Mouse (Mus musculus) midbrain, embryonic 14.5 days (tissue): Measurements from ENCODE around the gene Gm43638. TPM values are rescaled to one million over a fixed set of nuclear protein-coding genes. Genes with fewer than 3 reads are reported as not detected.
"Not testable (repeated sequence)": the region's sequence is repeated elsewhere in the genome, so short reads cannot be mapped to it uniquely, and the experiment has no call there.

Source experiments
- ATAC-seq: fragments of 200-750 bp; cut with Nextera tagmentation; 2 replicates; pipeline ENCODE4 v1.8.0; 2017; ENCODE audit warnings: moderate number of reproducible peaks, moderate library complexity; ENCODE audit not compliant: low FRiP score, low TSS enrichment
- DNase-seq: peaks from one replicate; pipeline ENCODE4 v3.0.0-alpha.2; 2015
- H3K27ac ChIP-seq: fragments of 300-500 bp; sonication (generic); replicated peaks from 2 replicates; pipeline ENCODE4 v1.5.1; 2014; ENCODE audit warnings: mild to moderate bottlenecking, low read depth, low read length, moderate library complexity
- H3K27me3 ChIP-seq: fragments of 300-500 bp; sonication (generic); 2 replicates; pipeline ENCODE4 v1.6.1; 2014; ENCODE audit warnings: low read length, control low read depth, mixed read lengths; ENCODE audit not compliant: control insufficient read depth, insufficient read depth
- H3K36me3 ChIP-seq: fragments of 300-500 bp; sonication (generic); 2 replicates; pipeline ENCODE4 v1.6.1; 2014; ENCODE audit warnings: low read length, control low read depth; ENCODE audit not compliant: control insufficient read depth, insufficient read depth
- H3K4me1 ChIP-seq: fragments of 300-500 bp; sonication (generic); 2 replicates; pipeline ENCODE4 v1.6.1; 2014; ENCODE audit warnings: mild to moderate bottlenecking, antibody characterized with exemption, low read length, control low read depth; ENCODE audit not compliant: control insufficient read depth, insufficient read depth
- H3K4me2 ChIP-seq: fragments of 300-500 bp; sonication (generic); 2 replicates; pipeline ENCODE4 v1.6.1; 2014; ENCODE audit warnings: mild to moderate bottlenecking, low read length, moderate library complexity
- H3K4me3 ChIP-seq: fragments of 300-500 bp; sonication (generic); replicated peaks from 2 replicates; pipeline ENCODE4 v1.5.1; 2014; ENCODE audit warnings: low read depth, low read length
- H3K9ac ChIP-seq: fragments of 300-500 bp; sonication (generic); replicated peaks from 2 replicates; pipeline ENCODE4 v1.6.1; 2014; ENCODE audit warnings: mild to moderate bottlenecking, low read length, moderate library complexity
- H3K9me3 ChIP-seq: fragments of 300-500 bp; sonication (generic); 2 replicates; pipeline ENCODE4 v1.6.1; 2016; ENCODE audit warnings: low read length, control low read depth, mixed read lengths; ENCODE audit not compliant: control insufficient read depth
- WGBS: fragments of 180-500 bp; shearing (Covaris S2); extraction: QIAGEN DNeasy Blood & Tissue Kit; methylation state at CpG from one replicate; pipeline ENCODE4 v1.1.7; 2014; 5-methylcytosine and 5-hydroxymethylcytosine counted together
- polyA plus RNA-seq: library from polyadenylated mRNA; unstranded; fragments of >200 nt; fragmentation: Nextera tagmentation; extraction: Ambion mirVana; gene quantifications from 2 replicates; pipeline ENCODE4 v1.2.1, GENCODE M21; 2014

Gm43638 gene
- polyA plus RNA-seq, result not detected in 2 replicates

- not testable (repeated sequence) for H3K9me3 ChIP-seq, H3K4me1 ChIP-seq, H3K27ac ChIP-seq, H3K36me3 ChIP-seq, H3K4me2 ChIP-seq, H3K9ac ChIP-seq, H3K4me3 ChIP-seq, DNase-seq, ATAC-seq, H3K27me3 ChIP-seq
- WGBS, result 94% methylated on average over 1 of the region's 1 CpGs
Measured at GRCm38 (mm10) chr5:87486706-87487105, at the start of gene Gm43638. Gene Gm43638, minus strand, starts transcription at chr5:87486806.

- DNase-seq (no peak), ATAC-seq (no peak)
- WGBS, result 29% methylated on average over 4 of the region's 4 CpGs
- H3K4me1 ChIP-seq, result no peaks in the 10 kb centered on the region
- H3K9me3 ChIP-seq, result no peaks in the 10 kb centered on the region
- no peak overlapping the region for H3K9ac ChIP-seq
- H3K27me3 ChIP-seq, result no peaks in the 10 kb centered on the region
- H3K4me2 ChIP-seq, result no peak overlapping the region
- H3K4me3 ChIP-seq, result no peak overlapping the region
- no peak overlapping the region for H3K27ac ChIP-seq
- no peaks in the 10 kb centered on the region for H3K36me3 ChIP-seq
Measured at GRCm38 (mm10) chr5:87535994-87536644, 49.5 kb upstream of the Gm43638 start.

GRCm38 (mm10) chr5:87532288-87532687, 45.7 kb upstream of the Gm43638 start:
- Histone ChIP-seq H3K4me2 (no peak overlapping the region), H3K36me3 (no peaks in the 10 kb centered on the region), H3K27ac (no peak overlapping the region), H3K9ac (no peak overlapping the region), H3K27me3 (no peaks in the 10 kb centered on the region), H3K4me3 (no peak overlapping the region), H3K4me1 (no peaks in the 10 kb centered on the region), H3K9me3 (no peaks in the 10 kb centered on the region)
- DNase-seq, result no peak
- no peak for ATAC-seq
- 80% methylated on average over 2 of the region's 2 CpGs for WGBS

- ATAC-seq, H3K9me3 ChIP-seq, H3K4me1 ChIP-seq, H3K27me3 ChIP-seq, H3K36me3 ChIP-seq, H3K4me3 ChIP-seq, H3K27ac ChIP-seq, DNase-seq, H3K9ac ChIP-seq, H3K4me2 ChIP-seq: not testable (repeated sequence)
- WGBS, result 95% methylated on average over 2 of the region's 2 CpGs
Measured at GRCm38 (mm10) chr5:87523561-87523960, 37.0 kb upstream of the Gm43638 start.

GRCm38 (mm10) chr5:87505776-87506458, 19.3 kb upstream of the Gm43638 start:
- Histone ChIP-seq H3K9ac (no peak overlapping the region), H3K36me3 (no peaks in the 10 kb centered on the region), H3K4me3 (no peak overlapping the region), H3K4me1 (no peaks in the 10 kb centered on the region), H3K27me3 (no peaks in the 10 kb centered on the region), H3K4me2 (no peak overlapping the region), H3K27ac (no peak overlapping the region), H3K9me3 (no peaks in the 10 kb centered on the region)
- DNase-seq (no peak), ATAC-seq (no peak)
- WGBS, result 53% methylated on average over 4 of the region's 4 CpGs

- Histone ChIP-seq H3K27me3 (no peaks in the 10 kb centered on the region), H3K27ac (no peak overlapping the region), H3K4me1 (no peaks in the 10 kb centered on the region), H3K9me3 (no peaks in the 10 kb centered on the region), H3K4me2 (no peak overlapping the region), H3K36me3 (no peaks in the 10 kb centered on the region), H3K9ac (no peak overlapping the region), H3K4me3 (no peak overlapping the region)
- ATAC-seq, result no peak
- no peak for DNase-seq
- 61% methylated on average over 1 of the region's 1 CpGs for WGBS
Measured at GRCm38 (mm10) chr5:87502687-87503086, 16.1 kb upstream of the Gm43638 start.

- DNase-seq, result no peak
- Histone ChIP-seq H3K9me3 (no peaks in the 10 kb centered on the region), H3K36me3 (no peaks in the 10 kb centered on the region), H3K27ac (no peak overlapping the region), H3K4me2 (no peak overlapping the region), H3K27me3 (no peaks in the 10 kb centered on the region), H3K4me3 (no peak overlapping the region), H3K9ac (no peak overlapping the region), H3K4me1 (no peaks in the 10 kb centered on the region)
- no peak for ATAC-seq
Measured at GRCm38 (mm10) chr5:87499341-87499740, 12.7 kb upstream of the Gm43638 start.

GRCm38 (mm10) chr5:87498936-87499335, 12.3 kb upstream of the Gm43638 start:
- Histone ChIP-seq H3K36me3 (no peaks in the 10 kb centered on the region), H3K4me2 (no peak overlapping the region), H3K9ac (no peak overlapping the region), H3K27me3 (no peaks in the 10 kb centered on the region), H3K9me3 (no peaks in the 10 kb centered on the region), H3K27ac (no peak overlapping the region), H3K4me1 (no peaks in the 10 kb centered on the region), H3K4me3 (no peak overlapping the region)
- ATAC-seq (no peak), DNase-seq (no peak)

- Histone ChIP-seq H3K4me2 (no peak within 1 kb of the TSS), H3K27ac (no peak within 1 kb of the TSS), H3K9me3 (no peaks in the 10 kb centered on the region), H3K27me3 (no peaks in the 10 kb centered on the region), H3K9ac (no peak within 1 kb of the TSS), H3K4me3 (no peak within 1 kb of the TSS), H3K4me1 (no peaks in the 10 kb centered on the region), H3K36me3 (no peaks in the 10 kb centered on the region)
- ATAC-seq, result no peak
- no peak for DNase-seq
- WGBS, result 97% methylated on average over 1 of the region's 1 CpGs
Measured at GRCm38 (mm10) chr5:87490771-87491170, 4.2 kb upstream of the Gm43638 start, which contains the start of gene Ugt2a1. Gene Ugt2a1, minus strand, starts transcription at chr5:87490871.
